Mouse (Mus musculus): ENCODE measurements at regions not wholly inside any gene's neighbourhood (a gene's known extent, or its start where the extent isn't known, plus 50 kb on each side); places are given as distances from the start of the nearest gene placed in this dataset.

DNA sequence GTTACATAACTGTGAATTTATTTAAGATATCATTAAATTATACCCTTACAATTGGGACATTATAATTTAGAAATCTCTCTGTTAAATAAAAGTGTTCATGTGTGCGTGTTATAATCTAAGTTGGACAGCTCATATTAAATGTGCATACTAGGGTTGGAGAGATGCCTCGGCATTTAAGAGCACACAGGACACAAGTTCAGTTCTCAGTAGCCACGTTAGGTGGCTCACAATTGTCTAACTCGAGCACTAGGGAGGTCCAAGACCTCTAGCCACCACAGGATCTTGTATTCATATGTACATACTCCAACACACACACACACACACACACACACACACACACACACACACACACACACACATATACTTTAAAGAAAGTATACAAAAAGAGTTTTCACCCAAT lies 56.0 kb downstream of the Foxf2 start:
- no peak for DNase-seq (ENCODE audit: low spot score)

DNA sequence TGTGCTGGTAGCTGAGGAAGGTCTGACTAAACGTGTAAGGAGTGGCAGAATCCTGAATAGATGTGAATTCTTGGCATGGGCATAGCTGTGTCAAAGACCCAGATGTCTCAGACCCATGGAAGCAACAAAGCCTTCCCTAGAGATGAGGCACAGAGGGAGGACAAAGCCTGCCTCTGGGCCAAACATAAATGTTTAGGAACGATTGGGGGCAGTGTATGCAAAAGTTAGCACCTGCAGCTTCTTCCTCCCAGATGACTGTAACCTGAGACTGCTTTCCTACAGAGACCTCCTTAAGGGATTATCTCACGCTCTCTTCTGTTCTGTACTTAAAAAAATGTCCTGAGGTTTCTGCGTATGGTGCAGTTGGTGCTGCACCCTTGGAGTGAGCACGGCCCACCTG lies 57.7 kb downstream of the Foxf2 start:
- DNase-seq (ENCODE audit: low spot score), result no peak

DNA sequence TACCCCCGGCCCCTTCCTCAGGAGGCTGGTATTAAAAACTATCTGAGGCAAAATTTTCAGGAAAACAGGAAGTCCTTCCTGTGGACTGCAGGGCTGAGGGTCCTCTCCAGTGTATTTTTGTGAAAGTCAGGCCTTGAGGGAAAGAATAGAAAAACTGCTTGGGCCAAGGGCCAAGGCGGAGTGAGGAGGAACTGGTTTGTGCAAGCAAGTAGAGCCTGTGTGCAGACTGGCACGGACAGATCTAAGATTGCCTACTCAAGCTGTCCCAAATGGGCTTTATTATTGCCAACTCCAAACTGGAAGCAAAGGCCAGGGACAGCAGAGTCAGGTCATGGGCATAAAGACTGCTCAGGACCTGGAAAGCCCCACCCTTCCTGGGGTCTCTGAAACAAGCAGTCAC lies 62.9 kb downstream of the Foxf2 start:
- no peak for DNase-seq (ENCODE audit: low spot score)

DNA sequence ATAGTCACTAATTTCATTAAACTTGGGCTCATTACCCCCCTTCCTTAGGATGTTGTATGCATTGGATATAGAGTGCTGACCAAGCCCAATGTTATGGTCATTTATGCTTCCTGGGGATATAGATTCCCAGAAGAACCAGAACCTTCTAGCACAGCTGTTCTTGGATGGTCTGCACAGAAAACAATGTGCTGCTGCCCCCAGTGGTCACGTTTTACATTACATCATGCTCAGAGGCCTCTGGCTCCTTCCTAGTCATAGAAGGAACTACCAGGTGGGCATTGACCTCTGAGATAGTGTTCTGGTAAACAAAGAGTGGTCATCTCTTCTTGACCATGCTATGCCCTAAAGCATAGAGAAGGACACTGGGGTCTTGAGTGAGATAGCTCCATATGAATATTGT lies 63.7 kb downstream of the Foxf2 start:
- no peak for DNase-seq (ENCODE audit: low spot score)

DNA sequence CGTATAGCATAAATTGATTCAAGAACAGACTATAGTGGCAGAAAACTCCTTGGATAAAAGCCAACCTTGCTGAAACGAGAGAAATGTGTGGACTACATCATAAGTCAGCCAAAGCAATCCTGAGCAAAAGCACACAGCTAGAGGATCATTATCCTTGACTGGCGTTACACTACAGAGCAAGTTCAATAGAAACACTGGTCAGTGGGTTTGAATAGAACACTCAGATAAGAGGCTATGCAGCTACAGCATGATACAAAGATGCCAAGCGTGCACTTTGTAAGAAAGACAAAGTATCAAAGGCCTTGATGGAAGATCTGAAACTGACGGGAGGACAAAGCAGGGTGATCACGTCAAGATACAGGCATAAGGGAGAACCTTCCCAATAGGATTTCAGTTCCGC lies 70.1 kb downstream of the Foxf2 start:
- no peak for DNase-seq (ENCODE audit: low spot score)

DNA sequence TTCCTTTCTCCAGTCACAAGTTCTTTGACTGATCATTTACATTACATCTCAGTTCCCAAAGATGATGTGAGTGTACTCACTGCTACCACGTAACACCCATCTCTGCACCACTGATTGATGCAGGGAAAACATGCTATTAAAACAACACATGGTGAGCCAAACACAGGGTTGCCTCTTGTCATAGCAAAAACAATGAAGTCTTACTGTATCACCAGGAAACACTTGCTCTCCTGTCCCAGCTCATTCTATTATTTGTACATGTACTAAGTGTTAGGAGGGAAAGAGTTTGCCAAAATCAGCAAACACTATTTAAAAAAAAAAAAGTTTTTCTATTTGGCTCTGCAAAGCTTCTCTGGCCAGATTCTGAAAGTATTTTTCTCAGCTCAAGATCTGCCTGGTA lies 78.6 kb downstream of the Foxf2 start:
- DNase-seq (ENCODE audit: low spot score), result no peak

DNA sequence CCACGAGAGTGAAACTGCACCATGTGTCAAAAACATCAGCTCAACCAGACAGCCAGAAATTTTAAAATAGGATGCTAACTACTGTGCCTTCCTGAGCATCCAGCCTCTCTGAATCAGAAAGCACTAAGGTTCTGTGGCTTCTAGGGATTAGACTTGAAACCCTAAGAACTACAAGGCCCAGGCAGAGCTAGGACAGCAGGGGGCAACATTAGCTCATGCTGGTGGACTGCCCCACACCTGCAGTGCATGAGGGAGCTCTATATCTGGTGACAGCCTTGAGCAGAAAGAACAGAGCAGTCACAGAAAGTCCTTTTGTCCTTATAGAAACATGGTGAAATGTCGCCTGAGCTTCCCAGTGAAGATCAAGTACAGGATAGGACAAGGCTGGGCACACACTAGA lies 79.8 kb downstream of the Foxf2 start:
- DNase-seq (ENCODE audit: low spot score), result peak; percentile 3

DNA sequence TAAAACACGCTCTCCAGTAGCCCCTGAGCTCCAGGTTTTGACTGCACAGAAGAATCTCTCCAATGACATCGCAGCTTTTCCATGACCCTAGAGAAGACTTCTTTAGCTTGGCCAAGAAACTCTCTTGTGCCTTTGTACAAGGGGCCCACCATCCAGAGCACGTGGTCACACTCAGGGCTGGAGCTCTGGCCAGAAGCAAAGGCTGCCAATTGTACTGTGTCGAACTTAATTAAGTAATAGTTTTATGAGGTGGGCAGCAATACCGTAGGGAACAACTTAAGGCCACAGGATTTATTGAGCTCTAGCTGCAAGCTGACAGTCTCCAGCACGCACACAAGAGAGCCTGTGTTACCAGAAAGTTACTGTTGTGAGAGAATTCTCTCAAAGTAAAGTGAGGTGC lies 85.1 kb downstream of the Foxf2 start:
- DNase-seq (ENCODE audit: low spot score), result no peak

DNA sequence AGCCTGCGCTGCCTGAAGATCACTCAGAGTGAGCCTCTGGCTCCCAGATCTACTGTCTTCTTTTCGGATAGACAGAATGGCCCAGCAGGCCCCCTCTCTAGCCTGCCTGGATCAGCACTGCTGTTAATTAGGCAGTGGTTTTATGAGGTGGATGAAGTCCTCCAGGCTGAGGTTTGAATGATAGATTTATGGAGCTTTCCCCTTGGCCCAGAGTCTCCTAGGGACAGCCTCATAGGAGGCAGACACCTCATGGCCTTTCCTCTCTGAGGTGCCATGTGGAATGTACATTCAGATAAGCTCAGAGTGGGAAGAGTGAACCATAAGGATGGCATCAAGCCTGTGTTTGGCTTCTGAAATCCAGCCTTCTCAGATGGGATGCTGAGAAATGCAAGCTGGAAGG lies 90.1 kb downstream of the Foxf2 start:
- no peak for DNase-seq (ENCODE audit: low spot score)

DNA sequence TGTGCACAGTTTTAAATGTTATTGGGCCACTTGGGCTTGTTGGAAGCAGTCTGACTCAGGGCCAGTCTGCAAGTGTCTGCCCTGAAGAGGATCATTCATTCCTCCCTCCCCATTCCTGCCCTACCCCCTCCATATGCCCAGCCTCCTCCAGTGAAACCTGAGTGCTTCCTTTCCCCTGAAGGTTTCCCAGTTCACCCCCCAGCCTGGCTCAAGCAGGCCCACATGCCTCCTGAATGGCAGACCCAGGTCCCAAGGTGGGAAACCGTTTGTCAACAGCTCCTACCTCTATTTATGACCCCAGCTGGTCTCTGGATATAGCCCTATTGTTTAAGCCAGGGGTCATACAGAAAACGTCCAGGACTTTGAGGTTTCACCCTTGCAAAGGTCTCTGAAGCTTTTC lies 89.7 kb upstream of the Foxc1 start:
- no peak for DNase-seq (ENCODE audit: low spot score)

DNA sequence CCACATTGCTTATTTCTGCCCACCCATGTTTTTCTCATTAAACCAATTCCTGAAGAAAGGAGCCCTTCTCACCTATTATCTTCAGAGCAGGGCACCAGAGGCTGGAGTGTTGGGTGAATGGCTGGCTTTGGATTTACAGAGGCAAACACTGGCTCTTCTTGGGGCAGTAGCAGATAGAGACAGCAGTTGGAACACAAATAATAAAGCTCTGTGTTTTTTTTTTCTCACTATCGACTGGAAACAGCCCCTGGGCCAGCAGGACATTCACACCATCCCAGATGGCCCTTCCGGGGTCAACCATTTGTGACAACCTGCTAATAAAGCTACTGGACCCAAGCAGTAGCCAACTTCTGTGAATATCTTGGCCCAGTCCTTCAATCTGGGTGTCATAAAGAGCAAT lies 85.7 kb upstream of the Foxc1 start:
- DNase-seq (ENCODE audit: low spot score), result no peak

DNA sequence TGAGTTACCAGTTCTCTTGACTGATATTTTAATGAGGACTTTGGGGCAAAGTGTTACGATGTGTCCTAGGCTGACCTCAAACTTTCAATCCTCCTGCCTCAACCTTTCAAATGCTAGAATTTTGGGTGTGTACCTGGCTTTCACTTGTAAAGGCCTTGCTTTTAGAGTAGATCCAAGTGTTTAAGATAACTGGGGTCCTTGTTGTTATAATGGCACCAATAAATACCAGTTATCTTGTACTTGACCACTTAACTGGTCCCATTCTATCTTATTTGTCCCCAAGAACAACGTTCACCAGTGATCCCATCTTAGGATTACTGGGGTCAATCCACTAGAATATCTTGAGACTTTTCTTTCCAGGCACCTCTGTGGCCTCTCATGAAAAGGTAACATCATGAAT lies 77.6 kb upstream of the Foxc1 start:
- DNase-seq (ENCODE audit: low spot score), result no peak

DNA sequence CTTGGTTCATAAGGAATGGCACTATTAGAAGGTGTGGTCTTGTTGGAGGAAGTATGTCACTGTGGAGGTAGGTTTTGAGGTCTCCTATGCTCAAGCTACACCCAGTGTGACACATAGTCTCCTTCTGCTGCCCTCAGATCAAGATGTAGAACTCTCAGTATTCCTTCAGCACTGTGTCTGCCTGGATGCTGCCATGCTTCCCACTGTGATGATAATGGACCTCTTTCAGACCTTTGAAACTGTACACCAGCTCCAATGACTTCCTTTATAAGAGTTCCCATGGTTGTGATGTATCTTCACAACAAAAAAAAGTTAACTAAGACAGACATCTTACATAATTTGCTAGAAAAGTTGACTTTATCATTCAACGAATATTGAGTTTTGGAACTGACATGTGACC lies 60.2 kb upstream of the Foxc1 start:
- DNase-seq (ENCODE audit: low spot score), result no peak

Measured in gastrocnemius, adult 18-20 months (tissue).